ENCODE assay signal across 23 mouse cellular contexts in genomic region chr9:43466883-43467282, GRCm38 (mm10).
"Had no signal": no experiment of that assay in that cellular context is flagged by ENCODE, and none has a peak within 500 bp of the region (broad histone marks: within the 10 kb centered on the region; RNA-seq: fewer than 3 reads in every experiment).

No protein-coding gene starts in this region.

- H3K9me3 ChIP-seq: kidney, embryonic 15.5 days; limb, embryonic 13.5 days; liver, embryonic 13.5 days; lung, embryonic 15.5 days; megakaryocyte, embryonic 14.5 days; midbrain, embryonic 12.5 days; neural tube, embryonic 13.5 days; stomach, embryonic 15.5 days had no signal

- H3K4me1 ChIP-seq: lung, embryonic 15.5 days; megakaryocyte, embryonic 14.5 days; stomach, embryonic 15.5 days had no signal

- H3K4me2 ChIP-seq: kidney, embryonic 15.5 days; limb, embryonic 13.5 days; liver, embryonic 13.5 days; lung, embryonic 15.5 days; midbrain, embryonic 12.5 days; neural tube, embryonic 13.5 days; stomach, embryonic 15.5 days had no signal

- H3K9ac ChIP-seq: kidney, embryonic 15.5 days; limb, embryonic 13.5 days; liver, embryonic 13.5 days; lung, embryonic 15.5 days; midbrain, embryonic 12.5 days; neural tube, embryonic 13.5 days; stomach, embryonic 15.5 days had no signal

- DNase-seq: kidney, adult 8-10 months; kidney, postnatal 10 days; kidney, postnatal 36 days; layer of hippocampus, postnatal 36 days; liver, embryonic 13.5 days; lung, adult 18-20 months; lung, postnatal 10 days; lung, postnatal 36 days; retina, postnatal 1 day; right cerebral cortex, postnatal 25 days; spleen, adult 18-20 months; thymus, postnatal 25 days had no signal

- ATAC-seq: intestine, postnatal 0 days; midbrain, embryonic 16.5 days had no signal

- H3K4me3 ChIP-seq: kidney, embryonic 15.5 days; left cerebral cortex, adult 2 months; limb, embryonic 13.5 days; liver, embryonic 13.5 days; lung, embryonic 15.5 days; megakaryocyte, embryonic 14.5 days; midbrain, embryonic 12.5 days; myocyte; neural tube, embryonic 13.5 days; stomach, embryonic 15.5 days had no signal

- H3K27ac ChIP-seq: kidney, embryonic 15.5 days; left cerebral cortex, adult 2 months; limb, embryonic 13.5 days; liver, embryonic 13.5 days; lung, embryonic 15.5 days; midbrain, embryonic 12.5 days; neural tube, embryonic 13.5 days; stomach, embryonic 15.5 days had no signal

- H3K27me3 ChIP-seq: kidney, embryonic 15.5 days; limb, embryonic 13.5 days; liver, embryonic 13.5 days; lung, embryonic 15.5 days; midbrain, embryonic 12.5 days; neural tube, embryonic 13.5 days; stomach, embryonic 15.5 days had no signal

- H3K36me3 ChIP-seq: kidney, embryonic 15.5 days; limb, embryonic 13.5 days; liver, embryonic 13.5 days; lung, embryonic 15.5 days; midbrain, embryonic 12.5 days; neural tube, embryonic 13.5 days; stomach, embryonic 15.5 days had no signal
